Mouse (Mus musculus): ENCODE measurements around the gene Metap1d.

DNA sequence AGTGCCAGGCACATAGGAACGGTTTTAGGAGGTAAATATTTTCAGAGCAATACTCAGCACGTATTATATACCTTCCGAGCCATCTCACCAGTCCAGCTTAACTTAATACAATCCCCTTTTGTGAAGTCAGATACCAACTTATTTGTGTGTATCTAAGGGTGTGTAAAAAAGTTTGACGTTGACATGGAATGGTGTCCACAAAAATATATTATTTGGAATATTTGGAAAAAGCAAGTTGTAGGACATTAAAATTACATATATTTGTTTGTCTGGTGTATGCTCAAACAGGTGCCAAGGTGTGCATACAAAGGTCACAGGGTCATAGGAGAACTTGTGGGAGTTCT, 813 bp downstream of the Metap1d start:
- TF ChIP-seq GATA1 (IDR thresholded peaks at IDR 0.05; ENCODE audit: borderline replicate concordance, low read length) (no peak), FLI1 (IDR thresholded peaks at IDR 0.05; ENCODE audit: low read length) (no peak)
